Comparison of ENCODE assay signal across 24 mouse cellular contexts in the genomic region with DNA sequence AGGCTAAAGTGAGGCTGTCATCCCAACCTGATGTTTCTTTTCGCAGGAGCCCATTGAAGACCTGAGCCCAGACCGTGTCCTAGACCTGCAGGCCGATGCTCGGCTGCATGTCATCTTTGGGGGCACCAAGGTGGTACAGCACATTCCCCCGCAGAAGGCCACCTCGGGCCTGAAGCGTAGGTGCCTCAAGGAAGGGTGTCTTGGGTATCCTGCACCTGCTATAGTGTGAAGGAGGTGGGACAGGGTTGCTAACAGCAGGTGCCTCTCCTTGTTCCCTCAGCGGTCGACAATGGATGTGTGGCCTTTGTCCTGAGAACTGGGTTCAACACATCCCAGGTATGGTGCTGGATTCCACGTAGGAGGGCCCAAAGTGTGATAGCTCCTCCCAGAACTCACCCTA. TPM values are rescaled to one million over a fixed set of nuclear protein-coding genes. Genes with fewer than 3 reads are reported as not detected.
A peak's percentile ranks its signal among the peaks of the same experiment; 100 is the strongest.
DNase-seq lines count a peak whose midpoint lies in the region; TF ChIP-seq lines count a peak whose summit lies in the region.
"Had no signal": no experiment of that assay in that cellular context is flagged by ENCODE, and none has a peak within 500 bp of the region (broad histone marks: within the 10 kb centered on the region; RNA-seq: fewer than 3 reads in every experiment).

No protein-coding gene starts in this region.

- H3K27ac ChIP-seq in kidney, adult 2 months (ENCODE audit: insufficient read depth, low read depth, low read length) = no peak overlapping the region
- H3K27ac ChIP-seq in thymus, adult 2 months (ENCODE audit: control insufficient read depth, insufficient read depth, low read length) = no peak overlapping the region
- H3K27ac ChIP-seq: embryonic facial prominence, embryonic 12.5 days; layer of hippocampus, adult 2 months; liver, embryonic 12.5 days; macrophage; neural tube, embryonic 15.5 days; stomach, embryonic 15.5 days had no signal

- no peak overlapping the region for H3K4me3 ChIP-seq in kidney, adult 2 months (ENCODE audit: insufficient read depth, low read depth, low read length)
- H3K4me3 ChIP-seq in thymus, adult 2 months (ENCODE audit: control insufficient read depth, insufficient read depth, low read length) = no peak overlapping the region
- H3K4me3 ChIP-seq: embryonic facial prominence, embryonic 12.5 days; layer of hippocampus, adult 2 months; liver, embryonic 12.5 days; neural tube, embryonic 15.5 days; stomach, embryonic 15.5 days had no signal

- no peak for TF ChIP-seq CTCF in kidney, adult 2 months (conservative IDR thresholded peaks at IDR 0.05; ENCODE audit: insufficient read depth, insufficient read length, low read depth, low read length)
- no peak for TF ChIP-seq CTCF in thymus, adult 2 months (IDR thresholded peaks at IDR 0.05; ENCODE audit: borderline replicate concordance, control insufficient read depth, extremely low read depth, insufficient read depth, low read length, poor library complexity)

- TF ChIP-seq POLR2A in kidney, adult 2 months (IDR thresholded peaks at IDR 0.05; ENCODE audit: low read depth, low read length) = no peak
- no peak for TF ChIP-seq POLR2A in thymus, adult 2 months (IDR thresholded peaks at IDR 0.05; ENCODE audit: control insufficient read depth, extremely low read depth, insufficient read depth, low read length, poor library complexity)

- H3K36me3 ChIP-seq in kidney, adult 2 months (ENCODE audit: control insufficient read depth, insufficient read depth, low read length) = peaks cover 6% of the 10 kb centered on the region
- H3K36me3 ChIP-seq in thymus, adult 2 months (ENCODE audit: control insufficient read depth, insufficient read depth, low read length) = peaks cover 68% of the 10 kb centered on the region

- H3K27me3 ChIP-seq in kidney, adult 2 months (replicated peaks; ENCODE audit: control insufficient read depth, insufficient read depth, low read length) = no peaks in the 10 kb centered on the region
- no peaks in the 10 kb centered on the region for H3K27me3 ChIP-seq in thymus, adult 2 months (ENCODE audit: control insufficient read depth, insufficient read depth, low read length)
- H3K27me3 ChIP-seq: embryonic facial prominence, embryonic 12.5 days; liver, embryonic 12.5 days; neural tube, embryonic 15.5 days; stomach, embryonic 15.5 days had no signal

- peak; percentile 3 for DNase-seq in kidney, postnatal 10 days
- no peak for DNase-seq in kidney, adult 2 months
- peak; percentile 0 for DNase-seq in ovary, adult 18-20 months (ENCODE audit: low spot score)
- DNase-seq in ovary, postnatal 14 days (ENCODE audit: low spot score) = no peak
- peak; percentile 2 for DNase-seq in thymus, postnatal 4 days
- no peak for DNase-seq in thymus, adult 2 months
- DNase-seq: adrenal gland, postnatal 25 days; B cell, adult 2 months; cerebellum, adult 11-12 months; cerebellum, adult 9-11 months; embryo, embryonic 11 days; heart, postnatal 14 days; kidney, adult 8-10 months; kidney, postnatal 14 days; left cerebral cortex, postnatal 4 days; liver, postnatal 0 days; midbrain, embryonic 14.5 days had no signal

- 89% methylated on average over 10 of the region's 10 CpGs for WGBS in kidney, adult 2 months
- WGBS in thymus, adult 2 months = 96% methylated on average over 10 of the region's 10 CpGs

- H3K4me1 ChIP-seq in kidney, adult 2 months (ENCODE audit: control insufficient read depth, insufficient read depth, low read length) = no peaks in the 10 kb centered on the region; the same call in 1 of the 2 replicates
- H3K4me1 ChIP-seq in thymus, adult 2 months (replicated peaks; ENCODE audit: control insufficient read depth, insufficient read depth, low read length) = peaks cover 3% of the 10 kb centered on the region

RNA-seq across cellular contexts. Expression of gene Zfp866, which starts 6.7 kb away (rescaled TPM):
- polyA plus RNA-seq in kidney, adult 2 months (2012; rRNA removed) = 8.5 and 11.3 TPM in 2 replicates
- 24.4 and 25.6 TPM in 2 replicates for polyA plus RNA-seq in thymus, adult 2 months (2012; rRNA removed)

RNA-seq across cellular contexts. Expression of gene Atp13a1, which starts 6.7 kb away (rescaled TPM):
- polyA plus RNA-seq in kidney, adult 2 months (2012; rRNA removed) = 59.9 and 81.3 TPM in 2 replicates
- polyA plus RNA-seq in thymus, adult 2 months (2012; rRNA removed) = 213 and 231 TPM in 2 replicates

RNA-seq across cellular contexts. Expression of gene Gmip, which starts 10.8 kb away (rescaled TPM):
- 15.8 and 15.9 TPM in 2 replicates for polyA plus RNA-seq in kidney, adult 2 months (2012; rRNA removed)
- 169 and 195 TPM in 2 replicates for polyA plus RNA-seq in thymus, adult 2 months (2012; rRNA removed)

RNA-seq across cellular contexts. Expression of gene Gm20422, which starts 23.0 kb away (rescaled TPM):
- 0.23 TPM in 1 of 2 replicates, not detected in the other for polyA plus RNA-seq in kidney, adult 2 months (2012; rRNA removed)
- polyA plus RNA-seq in thymus, adult 2 months (2012; rRNA removed) = 1.3 TPM in 1 of 2 replicates, not detected in the other
- polyA plus RNA-seq: embryonic facial prominence, embryonic 12.5 days; heart, embryonic 14.5 days; liver, embryonic 12.5 days; macrophage; midbrain, embryonic 14.5 days; neural tube, embryonic 15.5 days had no signal

RNA-seq across cellular contexts. Expression of gene Lpar2, which starts 24.6 kb away (rescaled TPM):
- 6.4 and 6.7 TPM in 2 replicates for polyA plus RNA-seq in kidney, adult 2 months (2012; rRNA removed)
- polyA plus RNA-seq in thymus, adult 2 months (2012; rRNA removed) = 10.3 and 12.0 TPM in 2 replicates

Comparison
In these comparisons a context has a peak if more than half of its experiments do, and no peak if none do; other contexts are left out.
1. DNase-seq: peak in kidney, postnatal 10 days (single experiment), ovary, adult 18-20 months (single experiment) and thymus, postnatal 4 days (single experiment); none in kidney, adult 2 months (single experiment), ovary, postnatal 14 days (single experiment) and thymus, adult 2 months (single experiment).
2. RNA of gene Gmip, which starts 10.8 kb away (polyA plus RNA-seq): 169 to 195 TPM in thymus, adult 2 months; 15.8 to 15.9 TPM in kidney, adult 2 months; every median in the first group is over 10 times any median in the second.